Mouse (Mus musculus) stomach, embryonic 16.5 days (tissue): ENCODE results near the gene Nup54. TPM values are rescaled to one million over a fixed set of nuclear protein-coding genes. Genes with fewer than 3 reads are reported as not detected.

Experiments used
- ATAC-seq: fragments of 200-750 bp; cut with Nextera tagmentation; 2 replicates; pipeline ENCODE4 v1.8.0; 2017; ENCODE audit warnings: moderate number of reproducible peaks, moderate TSS enrichment; ENCODE audit not compliant: insufficient read depth, low FRiP score
- H3K27ac ChIP-seq: fragments of 300-500 bp; sonication (generic); 2 replicates; pipeline ENCODE4 v1.5.1; 2014; ENCODE audit warnings: low read length
- H3K27me3 ChIP-seq: fragments of 300-500 bp; sonication (generic); 2 replicates; pipeline ENCODE4 v1.6.1; 2014; ENCODE audit warnings: low read length, control low read depth, mixed read lengths; ENCODE audit not compliant: control insufficient read depth, insufficient read depth
- H3K36me3 ChIP-seq: fragments of 300-500 bp; sonication (generic); 2 replicates; pipeline ENCODE4 v1.6.1; 2014; ENCODE audit warnings: low read length; ENCODE audit not compliant: control insufficient read depth, insufficient read depth
- H3K4me1 ChIP-seq: fragments of 300-500 bp; sonication (generic); 2 replicates; pipeline ENCODE4 v1.6.1; 2014; ENCODE audit warnings: low read length, control low read depth, mixed read lengths; ENCODE audit not compliant: control insufficient read depth, insufficient read depth
- H3K4me2 ChIP-seq: fragments of 300-500 bp; sonication (generic); 2 replicates; pipeline ENCODE4 v1.6.1; 2014; ENCODE audit warnings: low read depth, low read length, mixed read lengths
- H3K4me3 ChIP-seq: fragments of 300-500 bp; sonication (generic); replicated peaks from 2 replicates; pipeline ENCODE4 v1.5.1; 2014; ENCODE audit warnings: mild to moderate bottlenecking, low read length
- H3K9ac ChIP-seq: fragments of 300-500 bp; sonication (generic); 2 replicates; pipeline ENCODE4 v1.6.1; 2014; ENCODE audit warnings: low read length
- H3K9me3 ChIP-seq: fragments of 300-500 bp; sonication (generic); replicated peaks from 2 replicates; pipeline ENCODE4 v1.6.1; 2016; ENCODE audit warnings: low read length, control low read depth; ENCODE audit not compliant: control insufficient read depth
- WGBS: fragments of 180-500 bp; shearing (Covaris S2); extraction: QIAGEN DNeasy Blood & Tissue Kit; methylation state at CpG from one replicate; pipeline ENCODE4 v1.1.7; 2014; 5-methylcytosine and 5-hydroxymethylcytosine counted together
- polyA plus RNA-seq: library from polyadenylated mRNA; unstranded; fragments of >200 nt; fragmentation: Nextera tagmentation; extraction: Ambion mirVana; gene quantifications from 2 replicates; pipeline ENCODE4 v1.2.1, GENCODE M21; 2015

Gene Nup54
- polyA plus RNA-seq, 1 experiment from 2014 or later = 47.3 TPM

DNA sequence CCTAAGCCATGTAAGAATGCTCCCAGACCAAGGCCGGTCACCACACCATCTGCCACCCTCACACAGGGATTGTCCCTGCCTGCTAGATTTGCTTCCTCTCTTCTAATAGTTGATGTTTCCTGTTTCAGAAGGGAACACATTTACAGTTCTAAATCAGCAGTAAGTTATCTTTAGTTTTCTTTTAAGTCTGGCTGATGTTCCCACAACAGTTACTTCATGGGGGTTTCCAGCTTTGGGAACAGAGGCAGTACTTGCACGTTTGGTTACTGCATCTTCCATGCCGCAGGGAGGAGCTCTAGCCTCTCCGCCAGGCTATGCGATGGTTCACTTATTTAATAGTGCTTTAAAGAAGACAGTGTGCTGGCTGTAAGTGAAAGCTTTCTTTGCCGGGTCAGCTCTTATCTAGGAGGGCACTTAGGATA lies 60.3 kb downstream of the Nup54 start:
- Histone ChIP-seq H3K4me2 (no peak overlapping the region), H3K9me3 (no peaks in the 10 kb centered on the region), H3K9ac (no peak overlapping the region), H3K4me1 (peaks cover 13% of the 10 kb centered on the region), H3K27ac (peak overlapping the region; percentile 44; the same call in 1 of the 2 replicates), H3K27me3 (no peaks in the 10 kb centered on the region), H3K36me3 (no peaks in the 10 kb centered on the region), H3K4me3 (no peak overlapping the region)
- no peak for ATAC-seq
- WGBS = 44% methylated on average over 6 of the region's 6 CpGs

GRCm38 (mm10) chr5:92372605-92373004 lies 62.4 kb downstream of the Nup54 start:
- H3K9me3 ChIP-seq = no peaks in the 10 kb centered on the region
- H3K27me3 ChIP-seq = no peaks in the 10 kb centered on the region
- ATAC-seq = no peak
- no peak overlapping the region for H3K27ac ChIP-seq
- peaks cover 10% of the 10 kb centered on the region for H3K4me1 ChIP-seq
- no peak overlapping the region for H3K9ac ChIP-seq
- H3K4me3 ChIP-seq = no peak overlapping the region
- H3K4me2 ChIP-seq = no peak overlapping the region
- no peaks in the 10 kb centered on the region for H3K36me3 ChIP-seq
- WGBS = 25% methylated on average over 2 of the region's 2 CpGs

GRCm38 (mm10) chr5:92371361-92371976 lies 63.5 kb downstream of the Nup54 start:
- Histone ChIP-seq H3K27me3 (no peaks in the 10 kb centered on the region), H3K4me3 (no peak overlapping the region), H3K27ac (no peak overlapping the region), H3K9ac (no peak overlapping the region), H3K36me3 (no peaks in the 10 kb centered on the region), H3K4me1 (no peaks in the 10 kb centered on the region; the same call in 1 of the 2 replicates), H3K9me3 (no peaks in the 10 kb centered on the region), H3K4me2 (no peak overlapping the region)
- ATAC-seq = no peak
- 81% methylated on average over 14 of the region's 14 CpGs for WGBS

- H3K4me2 ChIP-seq = no peak overlapping the region
- no peak overlapping the region for H3K4me3 ChIP-seq
- no peaks in the 10 kb centered on the region for H3K9me3 ChIP-seq
- no peak overlapping the region for H3K9ac ChIP-seq
- 63% methylated on average over 6 of the region's 6 CpGs for WGBS
- no peak overlapping the region for H3K27ac ChIP-seq
- ATAC-seq = no peak
- H3K27me3 ChIP-seq = no peaks in the 10 kb centered on the region
- no peaks in the 10 kb centered on the region for H3K36me3 ChIP-seq
- H3K4me1 ChIP-seq = no peaks in the 10 kb centered on the region; the same call in 1 of the 2 replicates
Observed at GRCm38 (mm10) chr5:92370891-92371290, 64.1 kb downstream of the Nup54 start.

DNA sequence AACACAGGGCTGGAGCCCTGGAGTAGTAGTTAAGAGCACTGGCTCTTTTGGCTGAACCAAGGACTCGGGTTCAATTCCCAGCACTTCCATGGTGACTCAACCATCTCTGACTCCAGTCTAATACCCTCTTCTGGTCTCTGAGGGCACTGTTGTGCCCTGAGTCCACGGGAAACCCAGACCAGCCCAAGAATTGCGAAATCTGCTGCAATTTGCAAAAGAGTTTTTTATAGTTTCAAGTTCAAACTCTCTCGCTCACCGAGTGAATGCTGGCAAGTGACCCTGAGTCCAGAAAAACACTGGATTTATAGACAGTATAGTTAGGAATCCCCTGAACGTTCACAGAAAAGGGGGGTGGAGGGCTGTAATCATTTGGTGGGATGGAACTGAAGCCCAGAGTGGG lies 64.6 kb downstream of the Nup54 start:
- Histone ChIP-seq H3K27ac (no peak overlapping the region), H3K36me3 (no peaks in the 10 kb centered on the region), H3K27me3 (no peaks in the 10 kb centered on the region), H3K4me3 (no peak overlapping the region), H3K4me1 (no peaks in the 10 kb centered on the region; the same call in 1 of the 2 replicates), H3K4me2 (no peak overlapping the region), H3K9me3 (no peaks in the 10 kb centered on the region), H3K9ac (no peak overlapping the region)
- no peak for ATAC-seq
- 73% methylated on average over 6 of the region's 6 CpGs for WGBS

DNA sequence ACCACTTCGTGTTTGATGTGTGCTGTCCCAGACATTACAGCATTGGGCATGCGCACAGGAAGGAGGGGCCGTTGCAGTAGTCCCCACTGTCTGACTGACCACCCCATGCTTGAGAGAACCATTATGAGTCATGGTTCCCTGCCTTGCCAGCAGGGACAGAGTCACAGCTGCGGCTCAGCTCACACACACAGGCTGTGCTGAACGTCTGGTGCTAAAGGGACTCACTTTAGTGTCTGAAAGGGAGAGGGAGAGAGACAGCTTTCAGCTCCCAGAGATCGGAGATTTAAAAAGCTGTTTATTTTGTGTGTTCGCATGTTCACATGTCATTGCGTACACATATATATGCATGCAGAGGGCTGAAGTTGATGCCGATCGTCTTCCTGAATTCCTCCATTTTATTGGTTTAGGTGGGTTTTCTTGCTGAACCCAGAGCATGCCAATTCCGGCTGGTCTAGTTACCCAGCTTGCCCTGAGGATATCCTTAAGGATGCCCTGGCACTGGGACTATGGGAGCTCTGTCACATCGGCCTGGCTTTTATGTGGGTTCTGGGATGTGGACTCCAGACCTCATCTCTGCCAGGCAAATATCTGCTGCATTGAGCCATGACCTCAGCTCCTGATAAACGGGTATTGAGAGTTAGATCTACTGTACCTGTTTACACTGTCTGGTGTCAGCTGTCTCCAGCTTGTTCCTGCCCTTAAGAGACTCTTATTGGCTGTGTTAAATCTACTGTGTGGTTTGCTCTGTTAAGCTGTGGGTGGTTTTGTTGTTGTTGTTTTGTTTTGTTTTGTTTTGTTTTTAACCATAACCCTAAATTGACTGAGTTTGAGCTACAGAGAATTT lies 65.6 kb downstream of the Nup54 start:
- peak; percentile 82; the same call in 1 of the 2 replicates for ATAC-seq
- Histone ChIP-seq H3K27ac (no peak overlapping the region), H3K36me3 (no peaks in the 10 kb centered on the region), H3K4me3 (no peak overlapping the region), H3K4me1 (no peaks in the 10 kb centered on the region; the same call in 1 of the 2 replicates), H3K9me3 (no peaks in the 10 kb centered on the region), H3K27me3 (no peaks in the 10 kb centered on the region), H3K4me2 (no peak overlapping the region), H3K9ac (no peak overlapping the region)
- 59% methylated on average over 13 of the region's 13 CpGs for WGBS

GRCm38 (mm10) chr5:92368392-92368791 lies 66.6 kb downstream of the Nup54 start:
- Histone ChIP-seq H3K4me1 (no peaks in the 10 kb centered on the region; the same call in 1 of the 2 replicates), H3K27ac (no peak overlapping the region), H3K27me3 (no peaks in the 10 kb centered on the region), H3K9me3 (no peaks in the 10 kb centered on the region), H3K4me3 (no peak overlapping the region), H3K36me3 (no peaks in the 10 kb centered on the region), H3K4me2 (no peak overlapping the region), H3K9ac (no peak overlapping the region)
- no peak for ATAC-seq
- 47% methylated on average over 10 of the region's 10 CpGs for WGBS

DNA sequence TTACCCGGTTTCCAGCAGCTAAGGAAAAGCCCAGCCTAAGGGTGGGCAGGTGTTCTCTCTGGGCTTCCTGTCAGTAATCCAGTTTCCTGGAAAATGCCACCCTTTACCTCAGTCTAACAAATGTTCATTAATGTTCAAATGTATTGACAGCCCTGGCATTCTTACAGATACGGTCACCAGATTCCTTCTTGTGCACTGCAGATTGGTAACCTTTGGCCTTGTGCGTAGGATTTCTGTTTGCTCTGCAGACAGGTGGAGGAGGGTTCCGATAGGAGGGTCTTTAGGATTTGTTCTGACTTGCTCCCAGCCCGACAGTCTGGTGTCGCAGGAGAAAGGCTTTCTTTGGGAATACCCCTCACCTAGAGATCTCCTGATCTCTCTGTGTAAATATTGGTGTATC lies 68.5 kb downstream of the Nup54 start:
- no peak for ATAC-seq
- no peaks in the 10 kb centered on the region for H3K9me3 ChIP-seq
- H3K9ac ChIP-seq = no peak overlapping the region
- 43% methylated on average over 6 of the region's 6 CpGs for WGBS
- no peak overlapping the region for H3K4me3 ChIP-seq
- H3K27ac ChIP-seq = no peak overlapping the region
- H3K4me1 ChIP-seq = no peaks in the 10 kb centered on the region; the same call in 1 of the 2 replicates
- H3K4me2 ChIP-seq = 0 out of 2 replicates have a peak overlapping the region, but pooled peaks have one; percentile 15
- no peaks in the 10 kb centered on the region for H3K27me3 ChIP-seq
- H3K36me3 ChIP-seq = no peaks in the 10 kb centered on the region
